Mouse (Mus musculus) CH12.LX (cell line): ENCODE data around the gene Oaz1.

Experiments used
- CHD1 ChIP-seq: IDR thresholded peaks from 2 replicates; pipeline ENCODE4 v1.6.1; 2012; ENCODE audit warnings: low read depth, low read length, improper control_type of control experiment, inconsistent platforms
- CHD2 ChIP-seq: IDR thresholded peaks from 2 replicates; pipeline ENCODE4 v1.6.1; 2011; ENCODE audit warnings: low read length, improper control_type of control experiment
- CTCF ChIP-seq, 2 experiments: IDR thresholded peaks in 1 of 2; conservative IDR thresholded peaks in 1 of 2; 2 replicates each; pipeline ENCODE4 v1.5.1; 2011 to 2012; ENCODE audit warnings: low read depth in 2 of 2, low read length in 2 of 2, improper control_type of control experiment in 1 of 2, inconsistent platforms in 1 of 2, mild to moderate bottlenecking in 1 of 2, moderate library complexity in 1 of 2
- HCFC1 ChIP-seq: IDR thresholded peaks from 2 replicates; pipeline ENCODE4 v1.6.1; 2012; ENCODE audit warnings: low read depth, mild to moderate bottlenecking, inconsistent platforms, low read length, improper control_type of control experiment
- KAT2A ChIP-seq: IDR thresholded peaks from 2 replicates; pipeline ENCODE4 v1.6.1; 2012; ENCODE audit warnings: low read length, improper control_type of control experiment, inconsistent platforms; ENCODE audit not compliant: insufficient replicate concordance
- MAX ChIP-seq: IDR thresholded peaks from 2 replicates; pipeline ENCODE4 v1.6.1; 2011; ENCODE audit warnings: low read length, improper control_type of control experiment
- MXI1 ChIP-seq: IDR thresholded peaks from 2 replicates; pipeline ENCODE4 v1.6.1; 2011; ENCODE audit warnings: mild to moderate bottlenecking, low read depth, low read length, improper control_type of control experiment
- MYC ChIP-seq: IDR thresholded peaks from 2 replicates; pipeline ENCODE4 v1.6.1; 2011; ENCODE audit warnings: low read depth, mild to moderate bottlenecking, improper control_type of control experiment, low read length
- POLR2A ChIP-seq: IDR thresholded peaks from 2 replicates; pipeline ENCODE4 v1.6.1; 2011; ENCODE audit warnings: low read depth, mild to moderate bottlenecking, improper control_type of control experiment, low read length
- POLR2AphosphoS2 ChIP-seq: IDR thresholded peaks from 2 replicates; pipeline ENCODE4 v1.6.1; 2011; ENCODE audit warnings: low read depth, low read length, improper control_type of control experiment
- RAD21 ChIP-seq: IDR thresholded peaks from 2 replicates; pipeline ENCODE4 v1.6.1; 2011; ENCODE audit warnings: low read depth, mild to moderate bottlenecking, low read length, improper control_type of control experiment, moderate library complexity
- RCOR1 ChIP-seq: conservative IDR thresholded peaks from 2 replicates; pipeline ENCODE4 v1.6.1; 2012; ENCODE audit warnings: low read depth, mild to moderate bottlenecking, inconsistent platforms, low read length, improper control_type of control experiment
- ZC3H11A ChIP-seq: IDR thresholded peaks from 2 replicates; pipeline ENCODE4 v1.6.1; 2012; ENCODE audit warnings: low read depth, mild to moderate bottlenecking, inconsistent platforms, low read length, improper control_type of control experiment

DNA sequence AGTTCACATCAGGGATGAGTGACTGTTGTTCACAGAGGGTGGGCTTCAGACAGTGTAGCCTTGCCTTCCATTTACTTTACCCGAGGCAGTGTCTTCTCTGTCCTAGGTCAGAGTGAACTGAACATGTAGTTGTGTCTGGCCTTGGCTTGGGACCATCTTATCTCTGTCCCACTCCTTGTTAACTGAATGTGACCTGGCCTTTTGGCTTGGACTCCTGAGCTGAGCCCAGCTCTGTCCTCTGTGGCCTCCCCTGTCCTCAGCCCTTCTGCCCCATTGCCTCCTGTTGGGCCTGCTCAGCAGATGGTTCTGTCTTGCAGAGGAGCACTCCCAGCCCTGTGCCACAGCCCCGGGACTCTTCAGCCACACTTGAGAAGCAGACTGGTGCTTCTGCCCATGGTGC lies 38.9 kb upstream of the Oaz1 start:
- TF ChIP-seq RCOR1 (no peak), POLR2A (no peak), CHD1 (no peak), MXI1 (no peak), CTCF (conservative IDR thresholded peaks at IDR 0.05 in 1 of 2, IDR thresholded peaks at IDR 0.05 in 1 of 2; ENCODE audit: low read depth in 2 of 2, low read length in 2 of 2) (no peak), RAD21 (no peak), MAX (no peak), ZC3H11A (no peak), MYC (no peak), CHD2 (no peak), POLR2AphosphoS2 (no peak), HCFC1 (no peak), KAT2A (no peak)
